Comparison of ENCODE assay signal across 8 mouse cellular contexts in the genomic region with DNA sequence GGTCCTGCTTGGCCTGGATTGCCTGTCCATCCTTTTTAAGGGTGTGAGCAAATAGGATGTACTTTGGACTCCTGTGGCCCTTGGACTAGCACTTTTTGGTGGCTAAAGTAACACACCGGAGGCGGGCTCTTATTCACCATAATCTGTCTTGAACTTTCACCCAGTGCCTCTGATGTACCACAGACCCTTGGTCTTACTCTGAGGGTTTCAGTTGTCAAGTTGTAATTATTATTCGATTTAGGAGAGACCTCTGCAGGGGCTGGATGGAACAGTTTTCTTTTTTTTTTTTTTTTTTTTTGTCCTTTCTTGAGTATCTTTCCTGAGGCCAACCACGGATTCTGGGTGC. TPM values are rescaled to one million over a fixed set of nuclear protein-coding genes. Genes with fewer than 3 reads are reported as not detected.
DNase-seq lines count a peak whose midpoint lies in the region; ATAC-seq and TF ChIP-seq lines count a peak whose summit lies in the region.

No protein-coding gene starts in this region.

- peaks cover 25% of the 10 kb centered on the region for H3K4me1 ChIP-seq in cerebellum, adult 2 months (ENCODE audit: control insufficient read depth, insufficient read depth, low read length)
- H3K4me1 ChIP-seq in CH12.LX (ENCODE audit: control insufficient read depth in 1 of 2, insufficient read depth in 2 of 2) = peaks cover 10 to 13% of the 10 kb centered on the region in 2 experiments
- peaks cover 12% of the 10 kb centered on the region for H3K4me1 ChIP-seq in limb, embryonic 15.5 days
- peaks cover 7% of the 10 kb centered on the region; the same call in 1 of the 2 replicates for H3K4me1 ChIP-seq in stomach, embryonic 15.5 days

- in situ Hi-C loops in CH12.LX (cut with MboI; ENCODE audit: low pct_ligation_motif_present, low pct_unique_long_range_greater_than_20kb, low sequenced_read_pairs) = no loop called here

- ATAC-seq in limb, embryonic 15.5 days (ENCODE audit: insufficient number of reproducible peaks, low FRiP score, low TSS enrichment, low read depth) = no peak
- ATAC-seq in stomach, embryonic 15.5 days (ENCODE audit: insufficient read depth, low FRiP score, low read depth) = no peak

- no peak for TF ChIP-seq CTCF in cerebellum, adult 2 months (IDR thresholded peaks at IDR 0.05; ENCODE audit: borderline replicate concordance, insufficient read depth, low read depth, low read length)
- TF ChIP-seq CTCF in CH12.LX (conservative IDR thresholded peaks at IDR 0.05 in 1 of 2, IDR thresholded peaks at IDR 0.05 in 1 of 2; ENCODE audit: low read depth in 2 of 2, low read length in 2 of 2) = no peak; a peak in 1 of 4 replicates

- peak overlapping the region; percentile 67 for H3K4me2 ChIP-seq in CH12.LX (ENCODE audit: insufficient read depth, low read depth, poor library complexity, severe bottlenecking)
- peak overlapping the region; percentile 72 for H3K4me2 ChIP-seq in limb, embryonic 15.5 days
- peak overlapping the region; percentile 67 for H3K4me2 ChIP-seq in stomach, embryonic 15.5 days

- peak overlapping the region; percentile 60 for H3K4me3 ChIP-seq in cerebellum, adult 2 months (replicated peaks; ENCODE audit: insufficient read depth, low read depth, low read length)
- peak overlapping the region; percentile 57 to 83 (median 59) for H3K4me3 ChIP-seq in CH12.LX (replicated peaks in 1 of 3; ENCODE audit: low read depth in 2 of 3, low read length in 2 of 3, poor library complexity in 1 of 3)
- peak overlapping the region; percentile 69 for H3K4me3 ChIP-seq in limb, embryonic 15.5 days
- H3K4me3 ChIP-seq in stomach, embryonic 15.5 days (replicated peaks) = peak overlapping the region; percentile 65

- TF ChIP-seq EP300 in CH12.LX (IDR thresholded peaks at IDR 0.05; ENCODE audit: low read length) = no peak

- H3K9me3 ChIP-seq in CH12.LX (replicated peaks; ENCODE audit: low read length) = peaks cover 7% of the 10 kb centered on the region
- H3K9me3 ChIP-seq in limb, embryonic 15.5 days = no peaks in the 10 kb centered on the region
- no peaks in the 10 kb centered on the region for H3K9me3 ChIP-seq in stomach, embryonic 15.5 days

- under 1% methylated on average over 4 of the region's 4 CpGs for WGBS in cerebellum, adult 2 months
- WGBS in limb, embryonic 15.5 days = 18% methylated on average over 4 of the region's 4 CpGs
- 15% methylated on average over 4 of the region's 4 CpGs for WGBS in stomach, embryonic 15.5 days

- peaks cover 0 to 22% of the 10 kb centered on the region in 2 experiments for H3K36me3 ChIP-seq in CH12.LX (replicated peaks in 1 of 2; ENCODE audit: control insufficient read depth in 1 of 2, insufficient read depth in 1 of 2, low read length in 1 of 2)
- H3K36me3 ChIP-seq in limb, embryonic 15.5 days = no peaks in the 10 kb centered on the region
- no peaks in the 10 kb centered on the region for H3K36me3 ChIP-seq in stomach, embryonic 15.5 days

- H3K9ac ChIP-seq in CH12.LX (ENCODE audit: insufficient read depth, low read depth) = peak overlapping the region; percentile 79
- peak overlapping the region; percentile 84 for H3K9ac ChIP-seq in limb, embryonic 15.5 days
- no peak overlapping the region for H3K9ac ChIP-seq in stomach, embryonic 15.5 days

- no peak for TF ChIP-seq POLR2A in cerebellum, adult 2 months (IDR thresholded peaks at IDR 0.05; ENCODE audit: borderline replicate concordance, insufficient read depth, low read length)
- no peak for TF ChIP-seq POLR2A in CH12.LX (IDR thresholded peaks at IDR 0.05; ENCODE audit: low read depth, low read length)

- dilution Hi-C loops in CH12.LX (cut with MboI; ENCODE audit: extremely low pct_ligation_motif_present, extremely low pct_unique_long_range_greater_than_20kb, low sequenced_read_pairs) = no loop called here

- H3K27ac ChIP-seq in cerebellum, adult 2 months (ENCODE audit: insufficient read depth, low read length) = peak overlapping the region; percentile 73
- no peak overlapping the region for H3K27ac ChIP-seq in CH12.LX (ENCODE audit: insufficient read depth, low read depth)
- H3K27ac ChIP-seq in limb, embryonic 15.5 days = peak overlapping the region; percentile 83; the same call in 1 of the 2 replicates
- H3K27ac ChIP-seq in stomach, embryonic 15.5 days = no peak overlapping the region

- TF ChIP-seq RAD21 in CH12.LX (IDR thresholded peaks at IDR 0.05; ENCODE audit: low read depth, low read length) = no peak

- H3K27me3 ChIP-seq in cerebellum, adult 2 months (ENCODE audit: control insufficient read depth, insufficient read depth, low read length) = no peaks in the 10 kb centered on the region
- H3K27me3 ChIP-seq in CH12.LX (replicated peaks) = no peaks in the 10 kb centered on the region
- H3K27me3 ChIP-seq in limb, embryonic 15.5 days = no peaks in the 10 kb centered on the region
- H3K27me3 ChIP-seq in stomach, embryonic 15.5 days (replicated peaks) = no peaks in the 10 kb centered on the region

- H3K79me2 ChIP-seq in CH12.LX (replicated peaks; ENCODE audit: control insufficient read depth, extremely low read depth, insufficient read depth, poor library complexity, severe bottlenecking) = no peaks in the 10 kb centered on the region

- DNase-seq in cerebellum, adult 2 months = no peak
- no peak for DNase-seq in cerebellum, postnatal 36 days
- DNase-seq in CH12.LX (ENCODE audit: extremely low read depth) = peak; percentile 10
- DNase-seq in forelimb bud, embryonic 11.5 days (ENCODE audit: low read depth, low spot score) = peak; percentile 8
- DNase-seq in urinary bladder, postnatal 4 days (ENCODE audit: low spot score in 2 of 2) = no peak
- no peak for DNase-seq in adrenal gland, postnatal 10 days

TF ChIP-seq in CH12.LX, 34 proteins besides CTCF, POLR2A, EP300 and RAD21:
- peak; percentile 40; the same call in 1 of the 2 replicates for TF ChIP-seq SIN3A (IDR thresholded peaks at IDR 0.05; ENCODE audit: low read length)
- 0 out of 2 replicates have a peak, but pooled peaks have one; percentile 2 for TF ChIP-seq MXI1 (IDR thresholded peaks at IDR 0.05; ENCODE audit: low read depth, low read length)
- TF ChIP-seq PAX5 (IDR thresholded peaks at IDR 0.05; ENCODE audit: low read length) = no peak
- TF ChIP-seq E2F4 (IDR thresholded peaks at IDR 0.05; ENCODE audit: insufficient replicate concordance, low read depth, low read length) = no peak
- TF ChIP-seq RCOR1 (conservative IDR thresholded peaks at IDR 0.05; ENCODE audit: low read depth, low read length) = no peak
- no peak for TF ChIP-seq JUN (IDR thresholded peaks at IDR 0.05; ENCODE audit: insufficient read depth, low read depth, low read length)
- peak; percentile 88 for TF ChIP-seq ZNF384 (IDR thresholded peaks at IDR 0.05; ENCODE audit: low read depth, low read length)
- TF ChIP-seq TCF12 (IDR thresholded peaks at IDR 0.05; ENCODE audit: low read depth, low read length) = no peak
- TF ChIP-seq NELFE (IDR thresholded peaks at IDR 0.05; ENCODE audit: low read depth, low read length) = no peak
- no peak for TF ChIP-seq TBP (conservative IDR thresholded peaks at IDR 0.05; ENCODE audit: low read depth, low read length)
- no peak for TF ChIP-seq ELF1 (IDR thresholded peaks at IDR 0.05; ENCODE audit: low read depth, low read length)

RNA-seq across cellular contexts. Expression of gene Def8, which starts 20.2 kb away (rescaled TPM):
- 73.1 and 73.4 TPM in 2 replicates for polyA plus RNA-seq in cerebellum, adult 2 months (2012; rRNA removed)
- total RNA-seq in CH12.LX (2012; rRNA removed) = 19.9 and 20.9 TPM in 2 replicates
- total RNA-seq in CH12.LX (2014; rRNA removed) = 16.8 and 17.9 TPM in 2 replicates
- 22.4 and 23.3 TPM in 2 replicates for polyA plus RNA-seq in CH12.LX (2012; ENCODE audit: insufficient read length, low read depth)
- polyA plus RNA-seq in limb, embryonic 15.5 days (2015; fragmentation: Nextera tagmentation; extraction: Ambion mirVana) = 42.4 and 43.5 TPM in 2 replicates
- polyA plus RNA-seq in stomach, embryonic 15.5 days (2015; fragmentation: Nextera tagmentation; extraction: Ambion mirVana) = 24.9 and 28.1 TPM in 2 replicates
- total RNA-seq in adrenal gland, postnatal 10 days (2021) = 10 to 100 TPM; 33.2 to 40.3 TPM

RNA-seq across cellular contexts. Expression of gene Tubb3, which starts 32.3 kb away (rescaled TPM):
- polyA plus RNA-seq in cerebellum, adult 2 months (2012; rRNA removed) = 670 and 684 TPM in 2 replicates
- total RNA-seq in CH12.LX (2012; rRNA removed) (1.8 and 3.1 TPM in 2 replicates), CH12.LX (2014; rRNA removed) (1.3 and 2.2 TPM in 2 replicates)
- polyA plus RNA-seq in CH12.LX (2012; ENCODE audit: insufficient read length, low read depth) = 1.8 and 2.6 TPM in 2 replicates
- 4.0 and 5.0 TPM in 2 replicates for polyA plus RNA-seq in limb, embryonic 15.5 days (2015; fragmentation: Nextera tagmentation; extraction: Ambion mirVana)
- polyA plus RNA-seq in stomach, embryonic 15.5 days (2015; fragmentation: Nextera tagmentation; extraction: Ambion mirVana) = 55.7 and 57.1 TPM in 2 replicates
- 10 to 100 TPM; 29.3 to 74.9 TPM for total RNA-seq in adrenal gland, postnatal 10 days (2021)

RNA-seq across cellular contexts. Expression of gene Afg3l1, which starts 34.2 kb away (rescaled TPM):
- polyA plus RNA-seq in cerebellum, adult 2 months (2012; rRNA removed) = 28.2 and 32.5 TPM in 2 replicates
- total RNA-seq in CH12.LX (2012; rRNA removed) (36.0 and 36.2 TPM in 2 replicates), CH12.LX (2014; rRNA removed) (16.4 and 20.3 TPM in 2 replicates)
- 47.6 and 48.0 TPM in 2 replicates for polyA plus RNA-seq in CH12.LX (2012; ENCODE audit: insufficient read length, low read depth)
- polyA plus RNA-seq in limb, embryonic 15.5 days (2015; fragmentation: Nextera tagmentation; extraction: Ambion mirVana) = 43.0 and 46.0 TPM in 2 replicates
- polyA plus RNA-seq in stomach, embryonic 15.5 days (2015; fragmentation: Nextera tagmentation; extraction: Ambion mirVana) = 46.8 and 57.6 TPM in 2 replicates
- 10 to 100 TPM; 66.9 to 70.8 TPM for total RNA-seq in adrenal gland, postnatal 10 days (2021)

RNA-seq across cellular contexts. Expression of gene Mc1r, which starts 36.6 kb away (rescaled TPM):
- polyA plus RNA-seq in cerebellum, adult 2 months (2012; rRNA removed) = 0.05 and 0.06 TPM in 2 replicates
- 0.04 TPM in 1 of 2 replicates, not detected in the other for total RNA-seq in CH12.LX (2012; rRNA removed)
- not detected in 2 replicates for total RNA-seq in CH12.LX (2014; rRNA removed)
- 0.07 TPM in 1 of 2 replicates, not detected in the other for polyA plus RNA-seq in CH12.LX (2012; ENCODE audit: insufficient read length, low read depth)
- 0.08 and 0.15 TPM in 2 replicates for polyA plus RNA-seq in limb, embryonic 15.5 days (2015; fragmentation: Nextera tagmentation; extraction: Ambion mirVana)
- polyA plus RNA-seq in stomach, embryonic 15.5 days (2015; fragmentation: Nextera tagmentation; extraction: Ambion mirVana) = not detected in 2 replicates
- not detected for total RNA-seq in adrenal gland, postnatal 10 days (2021)

Comparison
In these comparisons a context has a peak if more than half of its experiments do, and no peak if none do; other contexts are left out.
1. DNase-seq: peak in CH12.LX (single experiment) and forelimb bud, embryonic 11.5 days (single experiment); none in cerebellum, adult 2 months (0 of 2), cerebellum, postnatal 36 days (0 of 2), urinary bladder, postnatal 4 days (0 of 2) and adrenal gland, postnatal 10 days (single experiment).
2. H3K27ac ChIP-seq: peak in cerebellum, adult 2 months (single experiment) and limb, embryonic 15.5 days (single experiment); none in CH12.LX (single experiment) and stomach, embryonic 15.5 days (single experiment).
3. RNA of gene Tubb3, which starts 32.3 kb away (polyA plus RNA-seq): 670 to 684 TPM in cerebellum, adult 2 months; 55.7 to 57.1 TPM in stomach, embryonic 15.5 days, 4.0 to 5.0 TPM in limb, embryonic 15.5 days and 1.8 to 2.6 TPM in CH12.LX; every median in the first group is over 10 times any median in the second.
4. Peak in every context shown above with its lines, with median percentiles within 50 percentile points of each other: H3K4me3 ChIP-seq and H3K4me2 ChIP-seq.